Mouse (Mus musculus): Measurements from ENCODE around the gene Rlf. TPM values are rescaled to one million over a fixed set of nuclear protein-coding genes. Genes with fewer than 3 reads are reported as not detected.
"Not testable (repeated sequence)": the region's sequence is repeated elsewhere in the genome, so short reads cannot be mapped to it uniquely, and the experiment has no call there.

Rlf gene
- total RNA-seq, 2 experiments from 2014 or later, result 27.8 to 29.7 TPM

- DNase-seq (ENCODE audit: low spot score in 2 of 2), result no peak
These were observed 47.2 kb downstream of the Rlf start for GRCm38 (mm10) chr4:121167656-121168055.

GRCm38 (mm10) chr4:121166697-121167096 is 48.2 kb downstream of the Rlf start:
- not testable (repeated sequence) for DNase-seq (ENCODE audit: low spot score in 2 of 2)

DNA sequence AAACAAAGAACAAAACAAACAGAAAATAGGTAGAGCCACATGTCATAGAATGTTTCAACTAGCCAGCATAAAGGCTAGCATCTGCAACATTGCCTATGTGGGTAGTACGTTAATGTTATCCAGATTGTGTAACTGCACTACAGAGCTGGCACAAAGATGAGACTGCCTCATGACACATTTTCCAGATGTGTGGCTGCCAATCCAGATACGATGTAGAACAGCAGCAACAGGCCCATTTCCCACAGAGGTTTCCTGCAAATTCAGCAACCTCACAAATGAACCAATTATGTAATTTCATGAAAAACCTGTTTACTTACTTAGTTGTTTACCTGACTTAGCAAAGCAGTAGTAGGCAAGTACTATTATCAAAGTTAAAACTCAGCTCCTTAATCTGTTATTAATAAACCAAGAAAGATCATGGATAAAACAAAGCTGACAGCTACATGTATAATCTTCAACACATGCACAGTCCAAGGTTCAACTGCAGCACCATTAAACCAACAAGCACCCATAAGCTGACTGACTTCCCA is 51.3 kb downstream of the Rlf start:
- DNase-seq (ENCODE audit: low spot score in 2 of 2), result no peak

- DNase-seq (ENCODE audit: low spot score in 2 of 2), result no peak
These were observed 105.8 kb downstream of the Rlf start, which contains the start of gene Tmco2 for GRCm38 (mm10) chr4:121109126-121109525. TSS of gene Tmco2 (minus strand) at chr4:121109226.

- DNase-seq (ENCODE audit: low spot score in 2 of 2), result no peak
These were observed 111.6 kb downstream of the Rlf start for GRCm38 (mm10) chr4:121103304-121103703.

DNA sequence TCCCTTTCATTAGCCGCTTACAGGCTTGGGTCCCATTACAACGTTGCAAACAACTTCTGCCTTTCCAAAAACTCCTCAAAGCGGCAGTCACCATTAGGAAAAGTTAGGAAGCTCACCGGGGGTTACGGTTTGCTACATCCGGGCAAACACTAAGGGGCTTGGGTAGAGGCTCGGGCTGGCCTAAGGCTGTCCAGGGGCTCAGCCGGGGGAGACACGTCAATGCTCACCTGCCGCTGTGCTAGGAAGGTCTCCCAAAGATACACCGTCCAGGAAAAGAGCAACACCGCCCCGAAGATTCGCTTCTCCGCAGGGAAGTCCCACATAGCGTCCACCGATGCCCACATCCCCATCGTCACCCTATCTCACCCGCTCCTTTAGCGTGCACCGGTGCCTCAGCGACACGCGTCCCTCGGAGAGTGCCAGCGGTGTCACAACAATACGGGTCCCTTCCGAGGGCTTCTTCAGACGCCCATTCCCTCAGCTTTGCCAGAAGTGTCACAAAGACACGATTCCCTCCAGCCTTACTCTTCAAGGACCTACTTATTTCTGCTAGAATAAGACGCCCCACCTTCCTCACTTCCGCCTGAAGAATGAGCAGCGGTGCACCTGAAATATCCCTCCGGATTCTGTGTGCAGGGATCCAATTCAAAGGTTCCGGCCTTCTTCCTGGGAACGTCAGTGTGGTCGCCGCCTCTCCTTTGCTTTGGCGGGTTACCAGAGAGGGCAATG is 117.1 kb downstream of the Rlf start, which contains the start of gene Zmpste24:
Zmpste24 (minus strand) TSS at position 592 of the 729 bp plus-strand sequence.
- peak; percentile 80 to 91 for DNase-seq (ENCODE audit: low spot score in 2 of 2)

Other genes starting within 250 kb of the Rlf start
- gene Smap2, start 197.8 kb downstream of the Rlf start, total RNA-seq (2021), result 100 to 1,000 TPM; 162 TPM
- 1 to 10 TPM; 2.2 to 3.6 TPM for gene Col9a2, start 175.7 kb downstream of the Rlf start, total RNA-seq (2021)
- gene Zmpste24, start 116.8 kb downstream of the Rlf start, total RNA-seq (2021), result 10 to 100 TPM; 23.8 to 25.4 TPM
- not detected for gene Tmco2, start 105.9 kb downstream of the Rlf start, total RNA-seq (2021)
- not detected for gene Gm12888, start 109.8 kb upstream of the Rlf start, total RNA-seq (2021)
- not detected for gene Gm12886, start 208.0 kb upstream of the Rlf start, total RNA-seq (2021)

Data from layer of hippocampus, adult 18-20 months (tissue).